Mouse (Mus musculus) adrenal gland, adult (tissue): ENCODE measurements around the gene Phf20.

Source experiments
- DNase-seq, 2 experiments: peaks; one replicate each; pipeline ENCODE4 v3.0.0; 2022 to 2023; ENCODE audit warnings: low spot score in 1 of 2; ENCODE audit not compliant: inconsistent age in 2 of 2

Gene Phf20

DNA sequence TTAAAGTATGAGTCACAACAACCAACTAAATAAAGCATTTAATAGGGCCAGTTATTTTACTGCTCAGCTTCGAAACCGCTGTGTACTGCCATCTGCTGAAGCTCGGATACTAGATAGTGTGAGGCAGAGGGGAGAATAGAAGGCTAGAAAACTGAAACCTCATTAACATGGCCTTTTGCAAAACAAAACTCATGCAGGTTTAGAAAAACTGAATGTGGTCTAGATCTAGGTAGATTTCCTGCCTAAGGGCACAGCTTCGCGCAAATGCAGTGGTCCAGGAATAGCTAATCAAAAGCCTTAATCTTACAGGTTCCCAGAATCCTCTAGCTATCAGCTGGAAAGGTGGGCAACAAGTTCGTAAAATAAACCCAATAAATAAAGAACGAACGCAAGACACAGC, 115.2 kb downstream of the Phf20 start:
- DNase-seq: no peak

GRCm38 (mm10) chr2:156311841-156312291, 115.6 kb downstream of the Phf20 start:
- DNase-seq: peak; percentile 76 to 92

DNA sequence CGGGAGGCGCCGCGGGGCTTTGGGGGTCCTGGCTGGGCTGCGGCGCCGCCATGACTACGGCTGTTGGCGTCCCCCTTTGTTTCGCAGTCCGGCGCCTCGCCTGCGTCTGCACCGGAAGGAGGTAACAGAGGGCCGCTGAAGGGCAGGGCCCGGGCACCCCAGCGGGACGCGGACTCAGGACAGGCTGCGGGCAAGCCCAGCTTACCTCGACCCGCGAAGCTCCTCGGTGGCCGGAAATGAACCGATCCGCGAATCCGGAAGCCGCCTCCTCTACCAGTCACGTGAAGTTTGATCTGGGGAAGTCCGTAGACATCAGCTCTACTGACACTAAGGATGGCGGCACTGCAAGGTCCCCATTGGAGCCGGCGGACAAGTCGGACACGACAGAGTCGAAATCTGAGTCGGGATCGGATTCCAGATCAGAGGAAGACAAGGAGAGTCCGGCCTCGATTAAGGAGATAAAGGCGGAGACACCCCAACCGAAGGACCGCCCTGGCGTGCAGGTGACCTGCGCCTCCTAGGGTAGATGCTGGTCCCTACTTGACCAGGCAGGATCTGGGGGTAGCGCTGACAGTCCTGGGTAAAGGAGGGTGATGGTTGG, 116.1 kb downstream of the Phf20 start, which contains the start of the genes Cnbd2 and Scand1:
Gene Cnbd2, plus strand, starts transcription at position 3 of the 601 bp plus-strand sequence.
Gene Scand1, minus strand, starts transcription at position 408 of the 601 bp plus-strand sequence.
- DNase-seq: peak; percentile 90 to 96

- peak in 1 of 2 experiments; percentile 37 for DNase-seq
These were observed 116.9 kb downstream of the Phf20 start for GRCm38 (mm10) chr2:156313153-156313552.

DNA sequence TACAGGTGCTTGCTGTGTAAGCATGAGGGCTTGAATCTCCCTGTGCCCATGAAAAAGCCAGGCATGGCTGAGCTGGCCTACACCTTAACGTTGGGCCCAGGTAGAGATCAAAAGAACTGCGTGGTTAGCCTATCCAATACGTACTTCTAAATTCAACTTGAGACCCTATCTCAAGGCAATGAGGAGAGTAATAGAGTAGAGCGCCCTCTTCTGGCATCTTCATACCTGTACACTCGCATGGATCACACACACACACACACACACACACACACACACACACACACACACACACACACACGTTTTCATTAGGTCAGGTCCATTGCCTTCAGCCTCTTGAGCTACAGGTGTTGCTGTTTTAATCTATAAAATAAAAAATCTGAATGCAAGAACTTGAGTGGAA, 118.5 kb downstream of the Phf20 start:
- DNase-seq: no peak

GRCm38 (mm10) chr2:156318491-156318890, 122.2 kb downstream of the Phf20 start:
- DNase-seq: peak in 1 of 2 experiments; percentile 39

DNA sequence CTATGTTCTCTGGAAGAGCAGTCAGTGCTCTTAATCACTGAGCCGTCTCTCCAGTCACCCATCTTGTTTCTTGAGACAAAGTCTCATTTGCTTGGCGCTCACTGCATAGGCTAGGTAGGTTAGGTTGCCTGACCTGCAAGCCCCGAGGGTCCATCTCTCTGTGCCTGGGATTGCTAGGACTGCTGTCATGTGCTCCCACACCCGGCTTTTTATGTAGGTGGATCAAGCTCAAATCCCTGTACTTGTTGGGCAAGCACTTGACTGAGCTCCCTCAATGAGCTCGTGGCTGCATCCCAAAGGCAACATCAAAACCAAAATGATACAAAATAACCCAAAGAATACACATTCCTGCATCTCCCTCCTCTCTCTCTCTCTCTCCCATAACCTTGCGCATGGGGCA, 125.3 kb downstream of the Phf20 start:
- no peak for DNase-seq

- peak in 1 of 2 experiments; percentile 66 for DNase-seq
These were observed 127.9 kb downstream of the Phf20 start for GRCm38 (mm10) chr2:156324116-156324588.

DNA sequence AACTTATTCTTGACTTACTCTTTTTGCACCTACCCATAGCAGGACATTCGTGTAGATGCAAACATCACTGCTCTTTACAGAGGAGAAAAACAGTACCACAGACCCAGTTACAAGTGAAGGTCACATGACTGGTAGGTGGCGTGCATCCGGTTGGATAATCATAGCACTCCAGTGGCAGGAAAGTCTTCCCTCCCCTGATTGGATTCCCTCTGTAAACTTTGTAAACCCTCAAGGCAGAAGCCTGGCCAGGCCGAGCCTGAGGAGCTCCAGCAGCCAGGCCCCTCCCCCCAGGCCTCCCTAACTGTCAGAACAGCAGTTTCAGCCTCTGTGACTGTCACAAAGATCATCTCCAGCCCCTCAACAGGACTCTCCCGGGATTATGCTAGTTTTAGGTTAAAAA, 128.4 kb downstream of the Phf20 start:
- DNase-seq: peak; percentile 13 to 44

- no peak for DNase-seq
These were observed 134.4 kb downstream of the Phf20 start for GRCm38 (mm10) chr2:156330681-156331080.

- DNase-seq: no peak
These were observed 135.2 kb downstream of the Phf20 start for GRCm38 (mm10) chr2:156331446-156331965.

DNA sequence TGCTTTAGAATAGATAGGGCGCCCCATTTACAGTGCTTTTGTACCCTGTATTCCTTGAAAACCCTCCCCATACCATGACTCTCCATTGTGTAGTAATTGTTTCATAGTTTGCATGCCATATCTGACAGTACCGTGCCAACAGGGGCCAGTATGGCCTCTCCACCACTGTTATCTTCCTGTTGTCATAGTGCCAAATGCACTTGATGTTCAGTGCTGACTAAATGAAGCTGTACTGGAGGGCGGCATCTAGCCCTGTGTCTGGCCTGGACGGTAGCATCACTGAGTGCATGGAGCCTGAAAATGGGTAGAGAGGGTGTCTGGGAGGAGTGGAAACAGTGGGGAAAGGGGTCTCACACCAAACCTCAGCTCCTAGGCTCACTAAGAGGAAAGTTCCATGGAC, 143.8 kb downstream of the Phf20 start:
- DNase-seq: no peak

DNA sequence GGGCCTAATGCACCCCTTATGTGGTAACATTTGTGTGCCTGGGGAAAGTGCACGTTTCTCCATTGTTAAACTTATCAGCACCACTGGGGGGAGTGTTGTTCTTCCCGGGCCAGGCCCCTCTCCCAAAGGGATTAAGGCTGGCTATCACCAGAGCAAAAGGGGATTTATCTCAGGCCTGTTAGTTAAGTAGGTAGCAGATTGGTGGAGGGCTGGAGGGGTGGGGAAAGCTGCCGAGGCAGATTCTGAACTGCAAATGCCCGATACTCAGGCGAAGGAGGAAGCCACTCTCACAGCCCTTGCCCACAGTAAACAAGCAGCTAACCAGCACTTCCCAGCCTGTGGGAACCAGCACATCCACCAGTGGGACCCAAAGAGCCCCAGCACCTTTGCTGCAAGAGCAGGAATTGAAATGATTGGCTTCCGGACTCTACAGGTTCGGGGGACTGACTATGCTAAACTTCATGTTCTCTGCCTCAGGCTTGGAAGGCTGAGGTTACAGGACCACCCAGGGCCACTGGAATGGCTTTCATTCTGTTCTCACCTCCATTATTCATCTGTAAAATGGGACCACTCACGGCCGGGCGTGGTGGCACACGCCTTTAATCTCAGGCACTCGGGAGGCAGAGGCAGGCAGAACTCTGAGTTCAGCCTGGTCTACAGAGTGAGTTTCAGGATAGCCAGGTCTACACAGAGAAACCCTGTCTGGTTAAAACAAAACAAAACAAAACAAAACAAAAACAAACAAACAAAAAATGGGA, 148.7 kb downstream of the Phf20 start:
- peak; percentile 22 to 71 for DNase-seq

DNA sequence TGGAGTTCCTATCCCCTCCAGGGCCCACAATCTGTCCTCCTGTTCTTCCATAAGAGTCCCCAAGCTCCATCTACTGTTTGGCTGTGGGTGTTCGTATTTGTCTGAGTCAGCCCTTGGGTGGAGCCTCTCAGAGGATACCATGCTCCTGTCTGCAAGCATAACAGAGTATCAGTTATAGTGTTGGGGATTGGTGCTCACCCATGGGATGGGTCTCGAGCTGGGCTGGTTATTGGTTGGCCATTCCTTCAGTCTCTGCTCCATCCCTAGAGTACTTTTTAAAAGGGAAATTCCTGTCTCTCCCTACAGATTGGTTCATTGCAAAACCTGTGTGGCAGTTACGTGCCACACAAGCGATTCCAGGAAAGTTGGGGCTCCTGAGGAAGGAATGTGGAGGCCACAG, 152.5 kb downstream of the Phf20 start:
- DNase-seq: no peak

DNA sequence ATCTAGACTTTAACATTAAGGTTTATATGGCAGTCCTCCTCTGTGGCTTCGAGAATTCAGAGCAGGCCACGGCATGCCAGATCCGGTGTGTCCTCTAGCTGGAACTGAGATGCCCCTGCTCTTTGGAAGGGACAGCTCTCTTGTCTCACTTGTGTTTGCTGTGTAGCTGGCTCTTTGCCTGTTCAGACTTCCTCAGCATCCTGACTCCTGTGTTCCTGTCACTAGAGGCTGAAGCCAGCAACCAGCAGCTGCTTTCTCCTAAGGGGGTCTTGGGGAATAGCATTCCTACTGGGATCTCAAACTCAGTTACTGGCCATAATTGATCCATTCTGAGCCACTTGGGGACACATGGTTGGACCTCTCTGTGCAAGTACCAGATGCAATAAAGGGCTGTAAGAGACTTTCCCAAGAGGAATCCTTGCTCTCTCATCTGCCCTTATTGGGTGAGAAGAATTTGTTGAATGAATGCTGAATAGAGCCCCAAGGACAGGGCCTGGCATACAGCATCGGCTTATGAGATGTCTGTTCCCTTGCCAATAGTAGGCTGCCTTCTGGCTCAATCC, 153.1 kb downstream of the Phf20 start:
- DNase-seq: no peak

GRCm38 (mm10) chr2:156351243-156351642, 155.0 kb downstream of the Phf20 start:
- DNase-seq: peak in 1 of 2 experiments; percentile 32

DNA sequence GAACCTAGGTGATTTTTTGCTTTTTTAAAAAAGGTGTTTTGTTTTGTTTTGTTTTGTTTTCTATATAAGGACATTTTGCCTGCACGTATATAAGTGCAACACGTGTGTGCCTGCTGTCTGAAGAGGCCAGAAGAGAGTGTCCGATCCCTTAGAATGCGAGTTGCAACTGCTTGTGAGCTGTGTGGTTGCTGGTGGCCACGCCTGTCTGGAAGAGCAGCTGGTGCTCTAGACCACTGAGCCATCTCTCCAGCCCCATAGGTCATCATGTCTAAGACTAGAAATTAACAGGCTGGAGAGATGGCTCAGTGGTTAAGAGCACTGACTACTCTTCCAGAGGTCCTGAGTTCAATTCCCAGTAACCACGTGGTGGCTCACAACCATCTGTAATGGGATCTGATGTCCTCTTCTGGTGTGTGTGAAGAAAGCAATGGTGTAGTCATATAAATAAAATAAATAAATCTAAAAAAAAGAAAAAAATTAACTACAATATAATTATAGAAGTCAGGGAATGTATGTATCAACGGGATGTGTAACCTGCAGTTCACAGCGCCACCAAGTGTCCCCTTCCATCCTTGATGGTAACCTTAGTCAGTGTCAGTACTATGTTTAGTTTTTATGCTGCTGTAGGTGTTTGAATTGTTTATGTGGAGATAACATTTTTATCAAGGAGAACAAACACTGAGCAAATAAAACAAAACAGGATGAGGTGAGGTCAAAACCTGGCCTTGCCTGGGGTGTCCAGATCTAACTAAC, 156.3 kb downstream of the Phf20 start:
- no peak for DNase-seq

GRCm38 (mm10) chr2:156353265-156353692, 157.0 kb downstream of the Phf20 start:
- DNase-seq: peak; percentile 5 to 36

GRCm38 (mm10) chr2:156356031-156356430, 159.8 kb downstream of the Phf20 start:
- no peak for DNase-seq
